Mouse (Mus musculus): Measurements from ENCODE around the gene Sprr2a1. TPM values are rescaled to one million over a fixed set of nuclear protein-coding genes. Genes with fewer than 3 reads are reported as not detected.
"Not testable (repeated sequence)": the region's sequence is repeated elsewhere in the genome, so short reads cannot be mapped to it uniquely, and the experiment has no call there.

The Sprr2a1 gene
- polyA plus RNA-seq (2011; ENCODE audit: insufficient read length, low read depth, missing spikeins): not detected in 2 replicates

DNA sequence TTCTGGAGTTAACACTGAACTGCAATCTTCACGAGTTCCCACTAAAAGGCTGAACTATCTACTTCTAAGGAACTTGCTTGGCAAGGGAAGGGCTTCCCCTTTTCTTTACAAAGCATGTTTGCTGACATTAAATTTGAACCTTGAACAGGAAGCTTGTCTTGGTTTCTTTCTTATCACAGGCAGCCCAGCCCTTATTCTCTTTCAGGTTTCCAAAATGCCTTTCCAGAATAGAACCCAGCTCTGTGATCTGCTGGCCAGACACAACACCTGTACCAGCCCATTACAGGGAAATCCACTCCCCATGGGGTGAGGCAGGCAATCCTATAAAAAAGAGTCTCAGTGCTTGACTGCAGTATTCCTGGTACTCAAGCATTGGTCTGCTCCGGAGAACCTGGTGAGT lies at the start of gene Sprr2a1, which contains the start of gene Sprr2a2:
Gene Sprr2a1, plus strand, starts transcription at position 231 of the 400 bp plus-strand sequence.
Gene Sprr2a2, plus strand, starts transcription at position 352 of the 400 bp plus-strand sequence.
- not testable (repeated sequence) for H3K27ac ChIP-seq (ENCODE audit: insufficient read depth, low read length); H3K4me1 ChIP-seq (ENCODE audit: control insufficient read depth, insufficient read depth, low read length); H3K4me3 ChIP-seq (ENCODE audit: insufficient read depth, low read length)

DNA sequence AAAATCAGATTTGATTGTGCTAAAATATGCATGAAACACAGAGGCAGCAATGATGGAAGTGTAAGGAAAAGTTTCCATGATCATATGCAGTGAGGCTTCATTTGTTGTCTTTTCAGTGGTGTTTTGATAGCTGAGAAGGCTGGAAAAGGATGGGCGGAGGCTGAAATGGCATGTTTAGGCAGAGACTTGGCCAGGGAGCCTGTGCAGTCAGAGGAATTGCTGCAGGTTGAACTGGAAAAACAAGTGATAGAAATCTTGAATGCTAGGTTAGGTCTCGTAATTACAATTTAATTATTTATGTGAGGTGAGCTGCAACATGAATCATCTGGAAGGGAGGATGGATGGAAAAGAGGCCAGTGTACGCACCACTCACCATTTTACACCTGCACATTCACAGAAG lies 45.8 kb upstream of the Sprr2a1 start:
- TF ChIP-seq POLR2A (IDR thresholded peaks at IDR 0.05; ENCODE audit: low read depth, low read length) (no peak), CTCF (IDR thresholded peaks at IDR 0.05; ENCODE audit: borderline replicate concordance, insufficient read depth, low read length) (no peak)
- Histone ChIP-seq H3K27ac (ENCODE audit: insufficient read depth, low read length) (no peak overlapping the region), H3K4me3 (ENCODE audit: insufficient read depth, low read length) (no peak overlapping the region), H3K4me1 (ENCODE audit: control insufficient read depth, insufficient read depth, low read length) (no peaks in the 10 kb centered on the region)

DNA sequence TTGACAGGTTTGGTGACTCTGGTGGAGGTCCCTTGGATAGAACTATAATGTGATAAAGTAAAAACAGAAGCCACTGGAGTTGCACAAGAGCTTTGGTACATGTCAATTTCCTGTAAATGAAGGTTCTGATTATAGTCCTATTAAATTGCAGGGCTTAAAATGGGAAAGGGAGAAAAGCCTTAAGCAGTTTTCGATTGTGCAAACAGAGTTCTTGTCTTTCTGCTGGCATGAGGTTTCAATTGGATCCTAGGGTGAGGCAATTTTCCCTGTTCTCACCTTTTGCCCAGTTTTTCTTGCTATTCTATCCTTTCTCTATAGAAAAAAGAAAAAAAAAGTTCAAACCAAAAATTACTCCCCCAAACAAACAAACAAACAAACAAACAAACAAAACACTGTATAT lies 38.7 kb upstream of the Sprr2a1 start:
- no peaks in the 10 kb centered on the region for H3K4me1 ChIP-seq (ENCODE audit: control insufficient read depth, insufficient read depth, low read length)
- no peak overlapping the region for H3K27ac ChIP-seq (ENCODE audit: insufficient read depth, low read length)
- no peak overlapping the region for H3K4me3 ChIP-seq (ENCODE audit: insufficient read depth, low read length)
- TF ChIP-seq POLR2A (IDR thresholded peaks at IDR 0.05; ENCODE audit: low read depth, low read length) (no peak), CTCF (IDR thresholded peaks at IDR 0.05; ENCODE audit: borderline replicate concordance, insufficient read depth, low read length) (no peak)

DNA sequence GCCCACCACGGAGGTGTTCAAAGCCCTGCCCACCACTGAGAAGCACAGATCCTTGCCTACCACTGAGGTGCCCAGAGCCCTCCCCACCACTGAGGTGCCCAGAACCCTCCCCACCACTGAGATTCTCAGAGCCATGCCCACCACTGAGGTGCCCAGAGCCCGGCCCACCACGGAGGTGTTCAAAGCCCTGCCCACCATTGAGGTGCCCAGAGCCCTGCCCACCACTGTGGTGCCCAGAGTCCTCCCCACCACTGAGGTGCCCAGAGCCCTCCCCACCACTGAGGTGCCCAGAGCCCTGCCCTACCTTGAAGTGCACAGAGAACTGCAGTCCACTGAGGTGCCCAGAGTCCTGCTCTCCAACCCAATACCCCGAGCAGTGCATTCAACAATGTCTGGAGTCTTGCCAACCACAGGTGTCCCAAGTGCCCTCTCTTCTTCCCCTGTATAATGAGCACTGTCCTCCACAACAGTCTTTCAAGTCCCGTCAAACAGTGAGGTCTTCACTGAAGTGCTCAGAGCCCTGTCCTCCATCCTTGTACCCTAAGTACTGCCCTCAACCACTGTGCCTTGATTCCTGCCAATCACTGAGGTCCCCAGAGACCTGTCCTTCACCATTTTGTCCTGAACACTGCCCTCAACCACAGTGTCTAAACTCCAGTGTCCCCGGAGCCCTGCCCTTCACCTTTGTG lies 19.9 kb upstream of the Sprr2a1 start:
- TF ChIP-seq POLR2A (IDR thresholded peaks at IDR 0.05; ENCODE audit: low read depth, low read length): no peak
- TF ChIP-seq CTCF (IDR thresholded peaks at IDR 0.05; ENCODE audit: borderline replicate concordance, insufficient read depth, low read length): no peak

DNA sequence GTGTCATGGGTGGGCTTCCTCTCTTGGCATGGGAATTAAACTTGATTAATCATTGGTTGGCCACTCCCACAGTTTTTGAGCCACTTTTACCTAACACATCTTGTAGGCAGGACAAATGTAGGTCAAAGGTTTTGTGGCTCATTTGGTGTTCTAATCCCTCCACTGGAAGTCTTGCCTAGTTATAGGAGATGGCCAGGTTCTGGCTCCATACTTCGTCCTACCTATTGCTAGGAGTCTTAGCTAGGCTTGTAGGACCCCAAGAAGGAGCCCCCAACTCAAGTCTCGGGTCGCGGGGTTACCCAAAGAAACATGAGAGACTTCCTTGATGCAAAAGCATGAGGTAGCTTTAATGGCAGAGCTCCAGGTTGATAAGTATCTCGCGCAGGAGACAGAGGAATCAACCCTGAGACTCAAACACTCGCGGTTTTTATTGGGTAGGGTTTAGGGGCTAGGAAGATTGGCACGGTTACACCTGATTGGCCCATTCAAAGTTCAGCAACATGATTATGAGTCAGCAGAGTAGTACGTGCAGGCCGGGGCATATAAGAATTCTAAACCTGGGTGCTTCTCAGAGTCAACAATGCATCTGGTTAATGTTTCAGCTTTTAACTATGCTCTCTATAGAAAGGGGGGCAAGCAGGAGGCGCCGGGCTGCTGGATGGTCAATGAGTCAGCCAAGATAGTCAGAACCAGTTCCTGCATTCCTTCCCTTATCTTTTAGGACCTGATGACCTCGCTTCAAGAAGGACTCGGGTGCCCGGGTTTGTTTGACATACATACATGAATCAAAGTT lies 4.3 kb upstream of the Sprr2a1 start:
- H3K4me3 ChIP-seq (ENCODE audit: insufficient read depth, low read length); H3K4me1 ChIP-seq (ENCODE audit: control insufficient read depth, insufficient read depth, low read length); H3K27ac ChIP-seq (ENCODE audit: insufficient read depth, low read length): not testable (repeated sequence)

More for the DNA sequence above, 19.9 kb upstream of the Sprr2a1 start:
- no peaks in the 10 kb centered on the region for H3K4me1 ChIP-seq (ENCODE audit: control insufficient read depth, insufficient read depth, low read length)
- H3K27ac ChIP-seq (ENCODE audit: insufficient read depth, low read length): no peak overlapping the region
- H3K4me3 ChIP-seq (ENCODE audit: insufficient read depth, low read length): no peak overlapping the region

DNA sequence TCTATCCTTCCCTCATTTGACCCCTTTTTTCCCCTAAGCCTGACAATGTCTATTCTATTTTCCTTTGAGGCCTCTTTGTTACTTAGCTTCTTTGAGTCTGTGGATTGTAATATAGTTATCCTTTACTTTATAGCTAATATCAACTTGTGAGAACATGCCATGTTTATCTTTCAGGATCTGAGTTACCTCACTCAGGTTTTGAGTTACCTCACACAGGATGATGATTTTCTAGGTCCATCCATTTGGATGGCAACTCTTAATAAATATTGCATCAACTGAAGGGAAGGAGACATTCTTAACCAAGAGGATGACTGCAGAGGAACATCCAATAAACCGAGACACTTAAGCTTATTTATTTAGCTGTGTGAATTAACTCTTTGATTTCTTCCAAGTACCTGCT lies 3.5 kb upstream of the Sprr2a1 start:
- not testable (repeated sequence) for H3K4me3 ChIP-seq (ENCODE audit: insufficient read depth, low read length); H3K27ac ChIP-seq (ENCODE audit: insufficient read depth, low read length); H3K4me1 ChIP-seq (ENCODE audit: control insufficient read depth, insufficient read depth, low read length)

DNA sequence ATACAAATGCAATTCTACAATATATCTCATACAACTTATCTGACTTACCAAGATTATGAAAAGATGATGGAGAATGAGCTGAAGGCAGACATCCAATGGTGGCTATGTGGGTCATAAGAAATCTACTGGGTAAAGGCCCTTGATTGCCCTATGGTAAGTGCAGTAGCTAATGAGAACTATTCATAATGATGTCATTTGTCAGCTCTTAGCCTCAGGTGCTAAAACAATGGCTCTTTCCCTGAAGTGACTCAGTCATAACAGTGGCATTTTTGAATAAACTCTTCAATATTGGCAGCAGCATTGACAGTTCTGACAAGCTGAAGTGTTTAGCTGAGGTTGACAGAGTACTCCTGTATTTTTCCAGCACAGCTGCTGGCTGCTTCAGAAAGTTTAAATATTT lies 1.9 kb upstream of the Sprr2a1 start:
- not testable (repeated sequence) for H3K4me1 ChIP-seq (ENCODE audit: control insufficient read depth, insufficient read depth, low read length); H3K27ac ChIP-seq (ENCODE audit: insufficient read depth, low read length); H3K4me3 ChIP-seq (ENCODE audit: insufficient read depth, low read length)

DNA sequence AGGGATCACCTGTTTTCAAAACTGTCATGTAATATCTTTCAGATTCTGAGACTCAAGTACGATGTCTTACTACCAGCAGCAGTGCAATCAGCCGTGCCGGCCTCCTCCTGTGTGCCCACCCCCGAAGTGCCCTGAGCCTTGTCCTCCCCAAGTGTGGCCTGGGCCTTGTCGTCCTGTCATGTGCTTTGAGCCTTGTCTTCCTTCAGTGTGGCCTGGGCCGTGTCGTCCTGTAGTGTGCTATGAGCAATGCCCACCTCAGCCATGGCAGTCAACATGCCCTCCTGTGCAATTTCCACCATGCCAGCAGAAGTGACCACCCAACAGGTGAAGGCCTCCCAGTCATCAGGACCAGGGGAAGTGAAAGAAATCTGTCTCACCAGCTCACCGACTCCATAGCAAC lies 3.4 kb downstream of the Sprr2a1 start:
- H3K4me1 ChIP-seq (ENCODE audit: control insufficient read depth, insufficient read depth, low read length); H3K27ac ChIP-seq (ENCODE audit: insufficient read depth, low read length); H3K4me3 ChIP-seq (ENCODE audit: insufficient read depth, low read length): not testable (repeated sequence)

DNA sequence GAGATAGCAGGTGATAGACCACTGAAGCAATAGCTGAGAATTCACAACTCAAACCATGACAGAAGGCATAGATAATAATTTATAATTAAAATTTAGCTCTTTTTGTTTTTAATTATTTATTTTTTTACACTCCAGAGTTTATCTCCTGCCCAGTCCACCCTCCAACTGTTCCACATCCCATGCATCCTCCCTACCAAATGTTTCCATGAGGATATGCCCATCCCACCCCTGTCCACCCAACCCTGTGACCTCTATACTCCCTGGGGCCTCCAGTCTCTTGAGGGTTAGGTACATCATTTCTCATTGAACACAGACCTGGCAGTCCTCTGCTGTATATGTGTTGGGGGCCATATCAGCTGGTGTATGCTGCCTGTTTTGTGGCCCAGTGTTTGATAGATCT lies 8.1 kb downstream of the Sprr2a1 start:
- H3K4me3 ChIP-seq (ENCODE audit: insufficient read depth, low read length); H3K27ac ChIP-seq (ENCODE audit: insufficient read depth, low read length); H3K4me1 ChIP-seq (ENCODE audit: control insufficient read depth, insufficient read depth, low read length): not testable (repeated sequence)

DNA sequence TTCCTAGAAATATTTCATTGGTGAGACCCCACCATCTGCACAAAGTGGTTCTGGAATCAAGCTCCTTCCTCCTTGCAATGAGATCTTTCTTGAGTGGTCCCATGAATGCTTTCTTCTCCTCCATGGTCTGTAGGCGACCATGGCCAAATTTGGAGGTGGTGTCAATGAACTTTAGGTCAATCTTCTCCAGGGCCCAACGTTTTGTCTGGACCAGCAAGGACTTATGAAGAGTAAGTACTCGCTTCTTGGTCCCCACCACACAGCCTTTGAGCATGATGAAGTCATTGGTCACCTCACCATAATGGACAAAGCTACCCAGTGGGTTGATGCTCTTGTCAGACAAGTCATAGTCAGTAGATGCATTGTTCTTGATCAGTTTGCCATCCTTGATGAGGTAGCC lies 11.8 kb downstream of the Sprr2a1 start:
- not testable (repeated sequence) for H3K27ac ChIP-seq (ENCODE audit: insufficient read depth, low read length); H3K4me3 ChIP-seq (ENCODE audit: insufficient read depth, low read length); H3K4me1 ChIP-seq (ENCODE audit: control insufficient read depth, insufficient read depth, low read length)

DNA sequence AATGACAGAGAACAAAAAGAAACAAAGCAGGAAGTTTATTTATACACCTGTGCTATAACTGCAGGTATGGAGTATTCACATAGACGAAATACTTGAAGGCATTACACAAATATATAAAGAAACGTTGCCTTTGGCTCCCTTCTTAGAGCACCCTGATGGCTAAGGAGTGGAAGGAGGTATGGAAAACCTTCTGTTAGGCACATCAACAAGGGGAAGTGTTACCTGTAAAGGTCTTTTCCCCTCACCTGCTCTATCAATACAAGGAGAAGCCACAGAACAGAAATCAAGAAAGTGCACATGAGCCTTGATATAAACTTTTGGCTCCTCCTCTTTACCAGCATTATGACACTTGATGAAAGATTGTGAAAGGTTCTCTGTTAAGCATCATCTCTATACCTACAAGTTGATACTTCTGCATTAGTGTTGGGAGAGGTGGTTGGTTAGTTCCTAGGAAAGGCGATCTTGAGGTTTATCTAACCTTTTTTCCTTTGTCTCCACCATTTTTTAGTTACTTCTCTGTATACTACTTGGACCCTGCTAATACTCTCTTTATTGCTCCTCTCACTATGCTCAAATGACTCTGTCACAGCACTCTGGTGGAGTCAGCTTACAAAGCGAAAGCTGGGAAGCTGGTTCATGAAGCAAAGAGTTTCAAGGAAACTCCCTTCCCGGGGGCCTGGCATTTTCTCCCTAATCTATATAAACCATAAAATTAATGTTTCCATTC lies 21.0 kb downstream of the Sprr2a1 start:
- H3K4me3 ChIP-seq (ENCODE audit: insufficient read depth, low read length); H3K27ac ChIP-seq (ENCODE audit: insufficient read depth, low read length); H3K4me1 ChIP-seq (ENCODE audit: control insufficient read depth, insufficient read depth, low read length): not testable (repeated sequence)

DNA sequence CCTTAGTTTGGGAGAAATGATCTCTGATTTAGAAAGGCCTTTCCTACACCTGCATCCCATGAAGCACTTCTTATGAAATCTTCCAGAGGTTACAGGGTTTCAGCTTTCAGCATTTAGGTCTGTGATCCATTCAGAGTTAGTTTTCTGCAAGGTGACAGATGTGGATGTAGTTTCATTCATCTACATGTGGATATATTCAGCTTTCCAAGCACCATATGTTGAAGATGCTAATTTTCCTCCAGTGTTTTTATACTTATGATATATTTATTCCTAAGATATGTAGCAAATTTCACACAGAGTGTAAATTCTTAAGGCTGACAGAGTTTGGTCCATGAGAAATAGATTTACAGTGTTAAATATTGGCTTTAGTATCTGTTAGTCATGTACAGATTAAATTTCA lies 23.1 kb downstream of the Sprr2a1 start:
- H3K27ac ChIP-seq (ENCODE audit: insufficient read depth, low read length); H3K4me1 ChIP-seq (ENCODE audit: control insufficient read depth, insufficient read depth, low read length); H3K4me3 ChIP-seq (ENCODE audit: insufficient read depth, low read length): not testable (repeated sequence)

DNA sequence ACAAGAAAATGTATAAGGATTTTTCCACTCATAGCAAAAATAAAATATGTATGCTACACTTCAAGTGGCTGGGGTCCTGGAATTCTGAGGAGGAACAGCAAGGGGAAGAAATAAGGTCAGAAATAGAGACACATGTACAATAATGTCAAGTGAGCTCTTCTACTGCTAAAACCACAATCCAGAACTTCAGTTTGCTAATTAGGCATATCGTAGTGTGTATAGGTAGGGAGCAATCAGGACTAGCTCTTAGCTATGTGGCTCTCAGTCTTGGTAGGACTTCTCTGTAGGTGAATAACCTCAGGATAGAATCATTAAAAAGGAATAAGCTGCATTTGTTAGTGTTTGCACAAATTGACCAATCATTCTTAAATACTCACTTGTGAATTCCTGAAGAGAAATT lies 23.6 kb downstream of the Sprr2a1 start:
- not testable (repeated sequence) for H3K27ac ChIP-seq (ENCODE audit: insufficient read depth, low read length); H3K4me1 ChIP-seq (ENCODE audit: control insufficient read depth, insufficient read depth, low read length); H3K4me3 ChIP-seq (ENCODE audit: insufficient read depth, low read length)

DNA sequence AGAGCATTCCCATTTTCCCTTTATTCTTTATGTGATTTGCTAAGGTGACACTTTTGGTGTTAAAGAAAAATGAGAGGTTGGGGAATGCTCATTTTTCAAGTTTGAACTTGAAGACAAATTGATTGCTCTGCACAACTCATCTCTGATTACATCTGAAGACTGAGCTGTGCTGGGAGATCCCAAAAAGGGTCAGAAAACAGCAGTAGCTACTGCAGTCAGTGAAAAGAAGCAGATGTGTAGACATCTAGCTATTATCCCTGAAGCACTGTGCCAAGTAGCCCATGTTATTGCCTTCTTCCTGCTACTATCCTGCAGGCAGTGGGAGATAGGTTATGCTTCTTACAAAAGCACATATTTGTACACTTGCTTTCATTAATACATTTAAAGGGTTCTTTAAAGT lies 29.2 kb downstream of the Sprr2a1 start:
- not testable (repeated sequence) for H3K4me1 ChIP-seq (ENCODE audit: control insufficient read depth, insufficient read depth, low read length); H3K4me3 ChIP-seq (ENCODE audit: insufficient read depth, low read length); H3K27ac ChIP-seq (ENCODE audit: insufficient read depth, low read length)

DNA sequence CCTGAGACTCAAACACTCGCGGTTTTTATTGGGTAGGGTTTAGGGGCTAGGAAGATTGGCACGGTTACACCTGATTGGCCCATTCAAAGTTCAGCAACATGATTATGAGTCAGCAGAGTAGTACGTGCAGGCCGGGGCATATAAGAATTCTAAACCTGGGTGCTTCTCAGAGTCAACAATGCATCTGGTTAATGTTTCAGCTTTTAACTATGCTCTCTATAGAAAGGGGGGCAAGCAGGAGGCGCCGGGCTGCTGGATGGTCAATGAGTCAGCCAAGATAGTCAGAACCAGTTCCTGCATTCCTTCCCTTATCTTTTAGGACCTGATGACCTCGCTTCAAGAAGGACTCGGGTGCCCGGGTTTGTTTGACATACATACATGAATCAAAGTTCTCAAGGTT lies 30.6 kb downstream of the Sprr2a1 start:
- not testable (repeated sequence) for H3K27ac ChIP-seq (ENCODE audit: insufficient read depth, low read length); H3K4me3 ChIP-seq (ENCODE audit: insufficient read depth, low read length)

More for the DNA sequence above, 30.6 kb downstream of the Sprr2a1 start:
- not testable (repeated sequence) for H3K4me1 ChIP-seq (ENCODE audit: control insufficient read depth, insufficient read depth, low read length)
